Mouse (Mus musculus) lung, postnatal 0 days (tissue): ENCODE measurements around the gene Srarp. TPM values are rescaled to one million over a fixed set of nuclear protein-coding genes. Genes with fewer than 3 reads are reported as not detected.

Experiments
- ATAC-seq: fragments of 200-750 bp; cut with Nextera tagmentation; 2 replicates; pipeline ENCODE4 v1.8.0; 2017; ENCODE audit warnings: moderate library complexity
- DNase-seq: peaks from one replicate; pipeline ENCODE4 v3.0.0-alpha.2; 2016; ENCODE audit warnings: low spot score
- H3K27ac ChIP-seq: fragments of 300-500 bp; sonication (generic); 2 replicates; pipeline ENCODE4 v1.5.1; 2014; ENCODE audit warnings: antibody characterized with exemption, mild to moderate bottlenecking, low read length, mixed read lengths
- H3K27me3 ChIP-seq: fragments of 300-500 bp; sonication (generic); replicated peaks from 2 replicates; pipeline ENCODE4 v1.6.1; 2014; ENCODE audit warnings: low read length, mixed read lengths; ENCODE audit not compliant: insufficient read depth
- H3K36me3 ChIP-seq: fragments of 300-500 bp; sonication (generic); 2 replicates; pipeline ENCODE4 v1.6.1; 2014; ENCODE audit warnings: low read length, mixed read lengths; ENCODE audit not compliant: insufficient read depth
- H3K4me1 ChIP-seq: fragments of 300-500 bp; sonication (generic); 2 replicates; pipeline ENCODE4 v1.6.1; 2014; ENCODE audit warnings: antibody characterized with exemption, low read depth, low read length, mixed read lengths; ENCODE audit not compliant: insufficient read depth
- H3K4me2 ChIP-seq: fragments of 300-500 bp; sonication (generic); replicated peaks from 2 replicates; pipeline ENCODE4 v1.6.1; 2014; ENCODE audit warnings: low read depth, mild to moderate bottlenecking, low read length, moderate library complexity, mixed read lengths
- H3K4me3 ChIP-seq: fragments of 300-500 bp; sonication (generic); 2 replicates; pipeline ENCODE4 v1.5.1; 2014; ENCODE audit warnings: low read depth, low read length
- H3K9ac ChIP-seq: fragments of 300-500 bp; sonication (generic); replicated peaks from 2 replicates; pipeline ENCODE4 v1.6.1; 2014; ENCODE audit warnings: low read depth, mild to moderate bottlenecking
- H3K9me3 ChIP-seq: fragments of 300-500 bp; sonication (generic); 2 replicates; pipeline ENCODE4 v1.6.1; 2016; ENCODE audit warnings: low read length, mixed read lengths
- CTCF ChIP-seq: IDR thresholded peaks from 2 replicates; pipeline ENCODE4 v1.5.1; 2016; ENCODE audit warnings: antibody characterized with exemption, mild to moderate bottlenecking
- EP300 ChIP-seq: IDR thresholded peaks from 2 replicates; pipeline ENCODE4 v1.6.1; 2016; ENCODE audit warnings: antibody characterized with exemption, mild to moderate bottlenecking, control low read depth
- WGBS: fragments of 180-500 bp; shearing (Covaris S2); extraction: QIAGEN DNeasy Blood & Tissue Kit; methylation state at CpG from one replicate; pipeline ENCODE4 v1.1.7; 2014; 5-methylcytosine and 5-hydroxymethylcytosine counted together
- polyA plus RNA-seq: library from polyadenylated mRNA; unstranded; fragments of >200 nt; fragmentation: Nextera tagmentation; extraction: Ambion mirVana; gene quantifications from 2 replicates; pipeline ENCODE4 v1.2.1, GENCODE M21; 2015

Srarp gene
- polyA plus RNA-seq, 1 experiment from 2014 or later, result not detected

DNA sequence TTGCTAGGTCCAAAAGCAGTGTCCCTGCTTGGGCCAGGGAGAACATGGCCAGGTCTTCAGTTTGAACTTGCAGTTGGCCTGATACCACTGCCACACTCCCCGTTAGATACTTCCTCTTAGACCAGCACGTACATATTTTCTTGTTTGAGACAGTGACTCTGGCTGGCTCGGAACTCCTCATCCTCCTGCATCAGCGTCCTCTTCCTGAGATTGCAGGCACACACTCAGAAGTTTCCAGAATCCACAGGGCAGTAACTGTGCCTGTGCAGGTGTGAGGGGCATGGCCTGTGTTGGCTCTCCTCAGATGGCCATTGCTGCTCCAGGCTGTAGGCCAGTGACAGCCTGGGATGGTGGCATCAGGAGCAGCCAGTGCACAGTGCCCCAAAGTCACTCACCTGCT lies 24.6 kb upstream of the Srarp start:
- no peak overlapping the region for H3K27ac ChIP-seq
- 83% methylated on average over 4 of the region's 4 CpGs for WGBS
- TF ChIP-seq EP300, result no peak
- no peak for TF ChIP-seq CTCF

DNA sequence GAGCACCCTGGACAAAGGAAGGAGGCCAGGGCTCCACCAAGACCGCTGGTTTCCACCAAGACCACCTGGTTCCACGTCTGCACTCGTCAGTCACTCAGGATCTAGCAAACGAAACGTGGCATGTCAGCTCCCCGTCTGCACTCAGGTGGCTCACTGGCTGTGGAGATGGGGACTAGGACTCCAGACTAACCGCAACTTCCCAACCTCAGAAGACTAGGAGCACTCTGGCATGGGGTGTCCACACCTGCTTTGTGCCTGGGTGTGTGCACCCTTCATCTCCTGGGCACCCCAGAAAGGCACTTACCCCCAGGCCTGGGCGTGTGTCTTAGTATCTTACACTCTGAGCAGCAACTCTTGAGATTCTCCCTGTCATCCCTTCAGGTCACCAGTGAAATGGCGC lies 23.9 kb upstream of the Srarp start:
- ATAC-seq, result no peak
- Histone ChIP-seq H3K4me2 (no peak overlapping the region), H3K9me3 (no peaks in the 10 kb centered on the region), H3K4me1 (no peaks in the 10 kb centered on the region), H3K36me3 (peaks cover 7% of the 10 kb centered on the region; the same call in 1 of the 2 replicates), H3K27ac (no peak overlapping the region), H3K4me3 (no peak overlapping the region), H3K27me3 (no peaks in the 10 kb centered on the region), H3K9ac (no peak overlapping the region)
- no peak for DNase-seq
- TF ChIP-seq EP300, result no peak
- TF ChIP-seq CTCF, result no peak
- 87% methylated on average over 9 of the region's 9 CpGs for WGBS

More for the DNA sequence above, 24.6 kb upstream of the Srarp start:
- ATAC-seq (no peak), DNase-seq (no peak)
- Histone ChIP-seq H3K4me1 (no peaks in the 10 kb centered on the region), H3K4me3 (no peak overlapping the region), H3K9me3 (no peaks in the 10 kb centered on the region), H3K4me2 (no peak overlapping the region), H3K36me3 (peaks cover 11% of the 10 kb centered on the region; the same call in 1 of the 2 replicates), H3K9ac (no peak overlapping the region), H3K27me3 (no peaks in the 10 kb centered on the region)

DNA sequence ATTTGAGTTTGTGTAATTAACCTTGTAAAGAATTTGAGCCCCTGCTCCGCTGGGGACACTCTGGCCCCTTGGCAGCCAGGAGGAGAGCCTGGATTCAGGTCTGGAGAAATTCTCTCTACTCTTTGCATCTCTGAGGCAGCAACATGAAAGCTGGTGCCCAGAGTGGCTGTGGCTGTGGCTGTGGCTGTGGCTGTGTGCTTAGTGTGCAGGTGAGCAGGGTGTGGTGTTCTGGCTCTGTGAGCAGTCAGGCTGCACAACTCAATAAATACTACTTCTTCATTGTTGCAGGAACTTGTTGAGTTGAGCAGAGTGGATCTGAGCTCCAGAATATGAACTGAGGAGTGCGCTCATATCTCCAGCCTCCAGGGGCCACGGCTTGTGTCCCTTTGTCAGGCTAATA lies 23.0 kb upstream of the Srarp start:
- H3K27ac ChIP-seq, result no peak overlapping the region
- no peaks in the 10 kb centered on the region for H3K4me1 ChIP-seq
- ATAC-seq (0 out of 2 replicates have a peak, but pooled peaks have one; percentile 20), DNase-seq (peak; percentile 35)
- H3K27me3 ChIP-seq, result no peaks in the 10 kb centered on the region
- no peaks in the 10 kb centered on the region for H3K9me3 ChIP-seq
- no peak overlapping the region for H3K4me2 ChIP-seq
- H3K9ac ChIP-seq, result no peak overlapping the region
- H3K36me3 ChIP-seq, result no peaks in the 10 kb centered on the region
- WGBS, result 67% methylated on average over 3 of the region's 3 CpGs
- H3K4me3 ChIP-seq, result no peak overlapping the region
- TF ChIP-seq CTCF (no peak), EP300 (no peak)

DNA sequence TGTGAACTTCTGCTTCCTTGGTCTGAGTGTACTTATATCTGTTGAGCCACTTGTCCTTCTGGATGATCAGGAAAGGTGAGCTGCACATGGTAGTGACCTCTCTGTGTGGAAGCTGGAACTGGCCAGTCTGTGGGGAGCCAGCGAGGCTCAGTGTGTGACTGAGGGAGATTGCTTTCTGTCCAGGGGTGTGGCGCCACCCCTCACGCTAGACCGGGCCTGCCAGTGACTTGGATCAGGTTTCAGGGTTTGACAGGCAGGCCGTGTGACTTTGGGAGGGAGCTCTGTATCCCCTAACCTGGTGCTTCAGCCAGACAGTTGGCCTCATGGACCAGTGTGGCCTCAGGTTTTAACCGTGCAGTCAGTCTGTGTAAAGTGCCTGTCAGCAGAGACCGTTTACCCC lies 22.3 kb upstream of the Srarp start:
- no peak for TF ChIP-seq EP300
- no peak for TF ChIP-seq CTCF
- Histone ChIP-seq H3K4me1 (no peaks in the 10 kb centered on the region), H3K27ac (no peak overlapping the region), H3K27me3 (no peaks in the 10 kb centered on the region), H3K36me3 (no peaks in the 10 kb centered on the region), H3K9ac (no peak overlapping the region), H3K4me3 (no peak overlapping the region), H3K9me3 (no peaks in the 10 kb centered on the region), H3K4me2 (no peak overlapping the region)
- DNase-seq, result peak; percentile 38
- 30% methylated on average over 7 of the region's 7 CpGs for WGBS
- peak; percentile 48 for ATAC-seq

DNA sequence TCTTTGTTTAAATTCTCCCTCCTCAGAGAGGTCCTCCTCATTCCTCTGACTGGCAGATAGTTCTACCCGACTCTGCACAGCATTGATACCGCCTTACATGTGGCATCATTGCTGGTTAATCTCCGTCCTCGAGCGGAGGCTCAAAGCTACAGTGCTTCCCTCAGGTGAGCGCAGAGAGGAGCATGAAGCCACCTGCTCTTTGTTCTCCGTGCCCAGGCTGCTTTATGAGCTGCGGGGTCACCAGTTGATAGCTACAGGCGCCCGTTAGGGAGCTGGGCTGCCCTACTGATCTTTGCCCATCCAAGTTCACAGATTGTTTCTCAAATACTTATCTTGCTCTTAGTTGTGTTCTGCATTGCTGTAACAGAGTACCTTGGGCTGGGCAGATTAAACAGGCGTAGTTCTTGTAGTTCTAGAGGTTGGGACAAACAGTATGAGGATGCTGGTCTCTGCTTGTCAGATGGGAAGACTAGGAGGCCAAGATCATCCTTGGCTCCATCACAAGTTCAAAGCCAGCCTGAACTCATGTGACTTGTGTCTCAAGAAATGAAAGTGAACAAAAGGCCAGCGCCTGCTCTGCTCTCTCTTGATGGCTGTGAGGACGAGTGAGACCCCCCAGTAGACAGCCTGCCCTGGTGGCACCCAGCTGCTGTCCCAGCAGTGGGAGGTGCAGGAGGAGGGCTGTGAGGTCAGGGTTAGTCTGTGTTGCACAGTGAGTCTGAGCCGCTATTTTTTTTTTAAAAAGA lies 20.5 kb upstream of the Srarp start:
- DNase-seq (no peak), ATAC-seq (no peak)
- no peaks in the 10 kb centered on the region for H3K4me1 ChIP-seq
- no peaks in the 10 kb centered on the region for H3K9me3 ChIP-seq
- TF ChIP-seq EP300 (no peak), CTCF (no peak)
- H3K27me3 ChIP-seq, result no peaks in the 10 kb centered on the region
- H3K27ac ChIP-seq, result no peak overlapping the region
- H3K9ac ChIP-seq, result no peak overlapping the region
- no peak overlapping the region for H3K4me3 ChIP-seq
- 0 out of 2 replicates have a peak, but pooled peaks cover 5% of the 10 kb centered on the region for H3K36me3 ChIP-seq
- H3K4me2 ChIP-seq, result no peak overlapping the region
- WGBS, result 89% methylated on average over 14 of the region's 14 CpGs

DNA sequence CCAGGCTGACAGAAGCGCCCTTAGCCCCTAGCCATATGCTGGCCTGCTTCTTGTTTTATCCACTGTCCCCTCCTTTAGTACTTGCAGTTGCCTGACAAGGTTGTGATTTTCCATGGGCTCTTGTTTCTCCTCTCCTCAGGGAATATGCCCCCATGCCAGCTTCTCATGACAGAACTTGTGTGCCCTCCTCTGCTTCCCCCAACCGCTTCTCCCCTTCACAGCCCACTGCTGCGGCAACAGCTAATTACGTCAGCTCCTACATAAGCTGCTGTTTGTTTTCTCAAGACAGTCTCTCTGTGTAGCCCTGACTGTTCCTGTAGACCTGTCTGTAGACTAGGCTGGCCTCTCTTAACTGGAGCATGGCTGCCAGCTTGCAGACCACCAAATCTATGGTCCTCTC lies 19.6 kb upstream of the Srarp start:
- no peak for DNase-seq
- Histone ChIP-seq H3K27ac (no peak overlapping the region), H3K9ac (no peak overlapping the region), H3K4me1 (no peaks in the 10 kb centered on the region), H3K9me3 (no peaks in the 10 kb centered on the region), H3K36me3 (0 out of 2 replicates have a peak, but pooled peaks cover 5% of the 10 kb centered on the region), H3K4me2 (no peak overlapping the region), H3K27me3 (no peaks in the 10 kb centered on the region), H3K4me3 (no peak overlapping the region)
- 79% methylated on average over 4 of the region's 4 CpGs for WGBS
- TF ChIP-seq CTCF, result no peak
- TF ChIP-seq EP300, result no peak
- no peak for ATAC-seq
